Mouse (Mus musculus): Measurements from ENCODE around the gene Spp2.

Gene Spp2

DNA sequence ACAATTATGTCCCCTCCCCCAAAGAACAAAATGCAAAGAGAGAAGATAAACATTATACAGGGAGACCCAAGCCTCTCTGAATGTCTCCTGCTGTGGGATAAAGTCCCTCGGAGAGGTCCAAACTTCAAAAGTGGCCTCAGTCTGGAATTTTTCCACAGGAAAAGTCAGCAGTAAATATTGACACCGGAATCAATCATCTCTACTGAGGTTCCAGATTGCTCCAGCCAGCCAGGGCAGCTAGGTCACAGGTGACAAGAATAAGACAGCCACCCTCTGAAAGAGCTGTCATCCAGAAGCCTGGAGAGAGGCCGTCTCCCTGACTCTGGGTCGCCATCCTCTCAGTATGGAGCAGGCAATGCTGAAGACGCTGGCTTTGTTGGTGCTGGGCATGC, at the start of gene Spp2:
Gene Spp2, plus strand, starts transcription at position 155 of the 392 bp plus-strand sequence.
- DNase-seq (ENCODE audit: low read depth, low spot score), result no peak

DNA sequence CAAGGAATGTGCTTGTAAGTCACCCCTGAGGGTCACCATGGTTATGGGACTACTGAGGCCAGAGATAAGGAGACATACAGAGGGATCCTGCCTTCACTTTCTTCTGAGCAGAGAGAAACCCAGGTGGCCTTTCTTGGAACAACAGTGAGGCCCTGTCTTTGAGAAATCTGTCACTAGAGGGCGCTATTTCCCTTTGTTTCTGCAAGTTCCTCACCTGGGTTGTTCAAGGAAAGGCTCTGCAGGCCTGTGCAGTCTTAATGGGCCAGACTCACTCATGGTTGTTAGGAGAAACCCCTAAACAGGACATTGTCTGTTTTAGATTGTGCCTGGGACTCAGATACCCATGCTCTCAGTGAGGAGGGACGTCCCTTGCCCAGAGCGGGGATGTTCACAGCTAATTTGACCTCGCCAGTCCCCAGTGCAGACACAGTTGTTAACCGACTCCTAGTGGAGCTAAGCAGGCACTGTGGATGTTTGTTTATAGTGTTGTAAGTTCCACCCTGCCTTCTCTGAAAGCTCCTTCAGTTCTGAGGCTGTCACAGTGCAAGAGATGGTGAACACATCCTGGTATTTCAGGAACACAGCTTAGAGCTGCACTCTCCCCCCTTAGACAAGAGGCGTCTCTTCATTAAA, 49.2 kb upstream of the Spp2 start:
- DNase-seq (ENCODE audit: low read depth, low spot score), result peak; percentile 90

DNA sequence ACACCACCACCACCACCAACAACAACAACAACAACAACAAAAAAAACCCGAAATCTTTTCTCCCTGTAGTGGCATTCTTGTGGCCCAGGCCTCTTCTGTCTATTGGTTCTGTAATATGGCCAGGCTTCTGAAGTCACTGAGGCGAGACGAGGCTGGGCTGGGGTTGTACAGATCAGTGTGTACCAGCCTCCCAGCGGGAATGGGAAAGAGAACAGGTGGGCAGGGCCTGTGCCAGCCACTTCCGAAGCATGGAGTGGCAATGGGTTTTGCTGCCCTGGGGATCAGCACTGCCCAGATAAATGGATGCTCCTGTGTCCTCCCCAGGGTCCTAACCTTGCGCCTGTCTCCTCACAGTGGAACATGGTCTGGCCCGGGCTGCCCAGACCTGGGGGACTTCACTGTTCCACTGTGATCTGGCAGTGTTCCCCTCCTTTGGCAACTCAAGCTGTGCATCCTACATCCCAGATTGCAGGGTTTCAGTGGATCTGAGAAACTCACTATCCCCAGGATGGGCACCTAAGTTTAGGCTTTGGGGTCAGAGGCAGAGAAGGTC, 48.6 kb upstream of the Spp2 start:
- DNase-seq (ENCODE audit: low read depth, low spot score), result no peak

DNA sequence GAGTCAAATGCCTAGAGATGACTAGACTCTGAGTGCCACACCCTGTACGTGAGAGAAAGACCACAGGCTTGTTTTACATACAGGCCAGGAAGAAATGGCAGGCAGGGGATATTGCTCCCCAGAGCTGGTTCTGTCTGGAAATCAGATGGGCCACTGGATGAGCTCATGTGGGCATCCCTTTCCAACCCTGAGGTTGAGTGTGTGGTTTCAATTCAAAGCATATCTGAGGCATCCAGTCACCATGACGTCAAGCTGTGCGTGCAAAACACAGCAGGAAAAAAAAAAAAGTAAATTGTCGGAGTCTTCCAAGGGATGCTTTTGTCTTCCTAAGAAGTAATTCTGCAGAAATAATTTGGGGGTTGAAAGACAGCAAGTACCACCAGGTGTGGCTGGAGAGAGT, 45.7 kb upstream of the Spp2 start:
- no peak for DNase-seq (ENCODE audit: low read depth, low spot score)

DNA sequence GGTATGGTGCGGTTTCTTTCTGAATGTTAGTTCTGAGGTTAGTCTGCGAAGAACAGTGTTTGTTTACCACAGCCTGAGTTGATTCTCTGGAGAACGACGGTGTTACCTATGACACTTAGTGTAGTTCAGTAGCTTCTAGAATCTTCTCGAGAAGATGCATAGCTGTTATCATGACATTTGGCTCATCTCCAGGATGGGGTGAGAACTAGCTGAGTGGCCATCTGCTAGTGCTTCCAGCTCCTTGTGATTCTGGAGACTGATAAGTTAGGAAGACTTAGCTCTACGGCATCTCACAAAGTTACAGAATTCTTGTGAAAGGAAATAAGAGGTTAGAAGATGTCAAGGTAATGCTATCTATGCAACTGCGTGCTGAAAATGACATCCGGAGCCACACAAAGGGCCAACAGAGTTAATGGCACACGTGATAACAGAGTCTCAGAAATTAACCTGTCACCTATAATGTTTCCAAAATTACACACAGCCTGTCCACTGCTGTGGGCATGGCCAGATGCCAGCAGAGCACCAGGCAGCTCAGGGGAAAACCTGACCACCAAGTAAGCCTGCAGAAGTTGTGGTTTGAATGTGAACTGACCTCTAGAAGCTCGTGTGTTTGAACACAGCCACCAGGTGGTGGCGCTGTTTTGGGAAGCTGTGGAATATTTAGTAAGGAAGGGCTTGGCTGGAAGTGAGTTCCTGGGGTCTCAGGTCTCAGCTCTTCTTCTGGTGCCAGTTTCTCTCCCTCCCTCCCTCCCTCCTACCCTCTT, 39.7 kb upstream of the Spp2 start:
- no peak for DNase-seq (ENCODE audit: low read depth, low spot score)

DNA sequence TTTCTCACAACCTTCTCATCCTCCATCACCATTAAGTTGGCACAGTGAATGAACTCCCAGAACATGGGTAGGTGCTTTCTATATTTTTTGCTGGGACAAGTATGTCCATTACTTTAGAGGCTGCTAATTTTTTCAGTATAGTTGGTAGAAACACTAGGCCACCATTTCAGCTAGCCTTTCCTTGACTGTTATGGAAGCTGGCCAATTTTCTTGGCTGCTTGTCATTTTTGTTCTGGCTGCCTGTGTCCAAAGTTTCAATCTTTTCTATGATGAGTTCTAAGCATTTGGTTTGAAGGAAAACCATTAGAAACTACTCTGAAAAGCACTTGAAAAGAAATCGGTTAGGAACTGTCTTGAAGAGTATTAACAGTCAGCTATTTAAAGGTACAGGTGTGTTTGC, 28.3 kb upstream of the Spp2 start:
- no peak for DNase-seq (ENCODE audit: low read depth, low spot score)

DNA sequence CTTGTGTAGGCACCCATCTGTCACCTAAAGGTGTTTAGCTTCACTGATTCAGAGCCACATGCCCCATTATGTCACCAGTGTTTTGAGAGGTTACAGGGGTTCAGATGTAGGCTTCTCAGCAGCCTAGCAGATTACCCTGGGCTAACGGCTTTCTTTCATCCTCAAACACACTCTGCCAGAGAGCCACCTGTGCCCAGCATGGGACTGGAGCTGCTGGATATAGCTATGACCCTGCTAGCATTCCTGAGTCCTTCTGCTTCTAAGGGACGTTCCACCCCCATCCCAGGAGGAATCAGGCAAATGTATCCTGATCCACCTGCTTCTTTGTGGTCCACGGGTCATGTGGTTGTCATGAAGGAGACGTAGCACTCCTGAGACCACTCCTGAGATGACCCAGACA, 15.1 kb upstream of the Spp2 start:
- DNase-seq (ENCODE audit: low read depth, low spot score), result no peak

DNA sequence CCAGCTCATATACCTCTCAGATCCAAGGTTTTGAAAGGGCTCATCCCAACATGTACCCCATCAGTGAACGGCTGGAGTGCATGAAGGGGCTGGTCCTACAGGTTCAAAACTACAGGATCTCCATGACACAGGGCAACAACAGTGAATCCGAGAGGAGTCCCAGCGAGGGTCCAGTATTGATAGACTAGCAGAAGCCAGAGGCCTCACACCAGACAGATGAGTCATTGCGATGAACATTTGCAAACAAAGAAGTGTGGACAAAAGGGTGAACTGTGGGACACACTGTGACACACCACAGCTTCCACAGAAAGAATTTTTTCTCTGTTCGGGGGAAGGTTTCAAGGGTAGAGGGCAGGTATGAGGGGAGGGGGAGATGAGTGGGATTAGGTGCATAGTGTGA, 13.4 kb upstream of the Spp2 start:
- no peak for DNase-seq (ENCODE audit: low read depth, low spot score)

DNA sequence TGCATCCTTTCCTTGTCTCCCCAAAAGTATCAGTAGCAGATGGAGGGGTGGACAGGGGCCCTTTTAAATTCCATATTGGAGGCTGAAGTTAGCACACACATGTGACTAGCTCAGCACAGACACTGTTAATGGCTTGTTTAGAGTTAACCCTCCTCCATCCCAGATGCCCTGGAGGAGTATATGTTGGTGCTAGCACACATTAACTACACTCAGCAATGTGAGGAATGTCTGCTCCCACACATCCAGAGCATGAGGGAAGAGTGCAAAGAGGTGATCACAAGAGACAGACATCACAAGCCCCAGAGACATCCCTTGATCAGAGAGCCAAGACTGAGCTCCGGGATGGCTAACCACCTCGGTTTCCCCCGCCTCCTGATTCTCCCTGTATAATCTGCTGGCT, 3.4 kb upstream of the Spp2 start:
- DNase-seq (ENCODE audit: low read depth, low spot score), result peak; percentile 19

DNA sequence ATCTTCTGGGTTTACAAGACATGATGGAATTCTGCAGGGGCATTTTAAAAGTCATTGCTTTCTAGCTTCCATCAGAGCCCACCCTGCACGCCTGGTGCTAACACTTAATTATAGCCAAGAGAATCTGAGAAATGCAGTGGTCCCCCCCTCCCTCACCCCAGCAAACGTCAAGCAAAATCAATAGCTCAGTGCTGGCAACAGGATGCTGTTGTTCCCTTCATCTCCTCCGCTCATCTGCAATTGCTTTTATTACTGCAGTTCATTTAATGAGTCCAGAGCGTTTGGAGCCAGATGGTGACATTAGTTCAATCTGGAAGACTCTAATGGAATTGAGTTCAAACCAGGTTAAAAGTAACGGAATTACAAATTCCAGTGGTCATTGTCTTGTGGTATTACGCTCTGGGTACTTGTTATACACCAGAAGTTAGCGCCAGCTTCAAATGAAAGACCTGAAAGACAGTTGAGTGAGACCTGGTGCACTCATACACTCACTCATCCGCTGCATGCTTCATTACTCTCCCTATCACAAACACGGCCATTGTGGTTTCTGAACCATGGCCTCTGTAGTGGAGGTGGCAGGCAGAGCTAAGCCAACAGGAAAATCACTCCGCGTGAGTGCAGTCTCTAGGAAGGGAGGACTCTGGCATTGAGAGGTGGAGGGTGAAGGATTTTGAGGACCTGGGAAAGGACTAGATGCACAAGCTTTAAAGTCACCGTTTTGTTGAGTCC, 519 bp upstream of the Spp2 start:
- DNase-seq (ENCODE audit: low read depth, low spot score), result peak; percentile 29

DNA sequence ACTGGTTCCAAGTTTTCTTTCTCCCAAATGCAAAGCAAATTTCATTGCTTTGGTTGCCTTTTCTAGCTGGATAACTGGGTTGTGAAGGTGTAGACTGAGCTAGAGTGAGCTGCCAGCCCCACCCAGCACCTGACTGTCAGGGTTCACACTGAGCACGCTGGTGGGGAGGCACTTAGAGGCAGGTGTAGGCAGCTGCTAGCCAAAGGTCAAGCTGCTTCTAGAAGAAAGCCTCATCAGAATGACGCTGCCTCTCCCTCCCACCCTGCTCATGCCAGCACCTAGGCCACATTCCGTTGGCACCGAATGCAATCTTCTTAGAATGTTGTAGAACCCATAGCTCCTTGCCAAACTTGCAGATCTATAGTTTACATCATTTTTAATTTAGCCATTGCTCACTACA, 1.6 kb downstream of the Spp2 start:
- DNase-seq (ENCODE audit: low read depth, low spot score), result no peak

DNA sequence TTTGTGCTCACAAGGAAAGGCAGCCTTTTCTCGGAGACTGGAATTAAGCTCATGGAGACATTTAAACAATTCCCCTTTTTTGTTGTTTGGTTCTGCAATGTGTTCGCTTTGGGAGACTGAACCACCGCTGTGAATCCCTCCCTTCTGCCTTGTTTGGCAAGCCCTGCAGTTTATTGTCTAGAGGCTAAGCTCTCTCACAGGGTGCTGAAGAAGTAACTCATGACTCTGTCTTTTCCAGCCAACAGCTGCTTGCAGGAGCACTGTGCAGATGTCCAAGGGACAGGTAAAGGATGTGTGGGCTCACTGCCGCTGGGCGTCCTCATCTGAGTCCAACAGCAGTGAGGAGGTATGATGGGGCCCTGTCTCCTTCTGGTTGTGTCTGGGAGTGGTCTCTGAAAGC, 5.3 kb downstream of the Spp2 start:
- DNase-seq (ENCODE audit: low read depth, low spot score), result no peak

DNA sequence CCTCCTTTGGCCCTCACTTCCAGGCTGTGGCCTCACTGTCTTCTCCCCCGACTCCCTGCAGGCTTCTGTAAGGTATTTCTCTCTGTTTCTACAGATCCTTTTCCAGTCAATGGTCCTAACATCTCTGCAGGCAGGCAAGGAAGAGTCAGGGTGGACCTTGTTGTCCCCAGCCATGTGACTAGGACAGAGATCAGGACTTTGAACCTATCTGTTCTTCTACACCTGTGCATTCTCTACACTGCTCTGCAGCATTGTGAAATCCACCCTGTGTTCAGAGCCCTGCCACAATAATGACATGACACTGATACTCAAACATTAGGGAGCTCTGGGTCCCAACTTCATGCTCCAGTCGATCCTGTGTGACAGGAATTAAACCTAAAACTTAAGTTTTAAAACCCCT, 12.2 kb downstream of the Spp2 start:
- no peak for DNase-seq (ENCODE audit: low read depth, low spot score)

DNA sequence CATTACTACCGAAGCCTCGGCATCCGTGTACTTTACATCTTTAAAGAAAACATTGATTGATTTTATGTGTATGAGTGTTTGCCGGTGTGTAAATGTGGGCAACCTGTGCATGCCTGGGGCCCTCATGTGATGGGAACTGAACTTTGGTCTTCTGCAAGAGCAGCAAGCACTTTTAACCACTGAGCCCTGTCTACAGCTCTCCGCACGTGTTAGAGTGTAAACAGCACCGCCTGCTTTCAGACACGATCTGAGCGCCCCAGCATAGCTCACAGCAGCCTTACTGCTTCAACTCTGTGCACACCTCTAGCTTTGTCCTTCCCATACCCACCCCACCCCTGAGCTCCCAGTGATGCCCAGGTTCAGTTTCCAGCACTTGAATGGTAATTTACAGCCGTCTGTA, 15.3 kb downstream of the Spp2 start:
- no peak for DNase-seq (ENCODE audit: low read depth, low spot score)

DNA sequence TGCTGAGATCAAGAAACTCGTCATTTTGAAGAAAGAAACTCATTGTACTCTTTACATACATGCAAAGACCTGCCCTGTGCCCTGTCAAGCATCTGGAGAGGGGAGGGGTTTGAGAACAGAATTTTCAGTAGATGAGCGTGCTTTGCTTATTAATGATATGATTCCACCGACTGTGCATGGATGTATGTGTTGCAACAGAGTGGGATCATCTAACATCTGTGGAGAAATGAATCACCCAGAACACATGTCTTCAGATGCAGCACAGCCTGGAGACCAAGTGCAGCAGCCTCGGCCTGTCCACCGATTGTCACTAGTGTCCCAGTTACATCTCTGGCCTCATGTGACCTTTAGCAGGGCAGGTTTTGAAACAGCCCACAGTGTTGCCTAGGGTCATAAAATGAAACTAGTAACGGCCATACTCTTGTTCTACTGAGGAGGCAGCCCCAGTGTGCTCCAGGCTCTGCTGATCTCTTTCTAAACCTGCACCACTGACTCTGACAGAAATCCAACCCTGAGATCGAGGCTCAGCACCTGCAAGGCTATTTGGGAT, 16.2 kb downstream of the Spp2 start:
- DNase-seq (ENCODE audit: low read depth, low spot score), result no peak

DNA sequence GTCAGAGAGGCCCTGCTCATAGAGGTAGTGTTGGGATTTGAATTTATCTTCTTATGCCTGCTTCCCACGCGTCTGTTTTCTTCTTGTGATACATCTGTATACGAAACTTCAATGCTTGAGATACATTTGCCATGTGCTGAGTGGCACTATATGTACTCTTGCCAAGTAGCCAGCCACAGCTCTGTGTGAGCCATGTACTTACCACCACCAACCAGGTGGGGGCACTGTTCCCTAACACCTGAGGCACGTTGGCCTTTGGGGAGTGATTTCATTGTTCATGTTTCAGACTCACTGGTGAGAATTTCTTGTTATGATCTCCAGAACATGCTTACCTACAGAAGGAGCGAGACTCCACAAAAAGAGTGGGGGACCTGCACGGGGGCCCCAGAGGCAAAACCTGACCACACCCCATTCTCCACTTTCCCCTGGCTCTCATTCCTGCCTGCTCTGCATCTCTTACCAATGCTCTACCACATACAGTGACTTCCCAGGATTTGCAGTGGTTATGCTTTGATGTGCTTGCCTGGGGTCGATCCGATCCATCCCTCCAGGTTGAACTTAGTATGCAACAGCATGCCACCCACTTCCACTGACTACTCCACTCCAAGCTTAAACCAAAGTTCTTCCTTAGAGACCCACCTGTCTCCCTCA, 18.0 kb downstream of the Spp2 start:
- DNase-seq (ENCODE audit: low read depth, low spot score), result peak; percentile 84

DNA sequence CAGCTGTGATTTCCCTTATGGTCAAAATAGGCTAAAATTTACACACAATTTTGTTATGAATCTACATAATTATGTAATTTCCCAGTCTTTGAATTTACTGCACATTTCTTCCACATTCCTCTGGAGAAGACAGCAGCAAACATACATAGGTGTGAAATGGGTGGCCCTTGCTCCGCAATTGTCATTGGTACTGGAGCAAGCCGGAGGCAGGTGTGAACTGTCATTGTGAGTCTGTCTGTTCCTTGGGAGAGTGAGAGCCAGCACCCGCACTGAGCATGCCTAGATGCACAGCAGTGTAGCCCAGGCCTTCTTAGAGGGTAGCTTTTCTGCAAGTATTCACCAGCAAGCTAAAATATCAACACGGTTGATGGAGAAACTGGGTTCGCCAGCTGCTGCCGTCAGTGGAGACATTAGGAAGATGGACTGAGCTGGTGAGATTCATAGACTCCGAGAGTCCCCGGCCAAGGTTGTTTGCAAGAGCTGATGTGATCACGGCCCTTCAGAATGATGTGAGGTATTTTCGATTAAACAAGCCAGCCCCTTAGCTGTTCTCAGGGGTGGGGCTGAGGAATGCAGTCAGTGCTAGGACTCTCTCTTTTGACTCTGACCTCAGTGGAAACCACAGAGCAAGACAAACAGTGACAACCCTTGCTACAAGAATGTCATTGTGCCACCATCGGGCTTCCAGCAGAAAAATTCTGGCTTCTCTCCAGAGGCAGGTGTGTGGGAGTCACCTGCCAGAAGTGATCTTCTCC, 21.4 kb downstream of the Spp2 start:
- DNase-seq (ENCODE audit: low read depth, low spot score), result no peak

DNA sequence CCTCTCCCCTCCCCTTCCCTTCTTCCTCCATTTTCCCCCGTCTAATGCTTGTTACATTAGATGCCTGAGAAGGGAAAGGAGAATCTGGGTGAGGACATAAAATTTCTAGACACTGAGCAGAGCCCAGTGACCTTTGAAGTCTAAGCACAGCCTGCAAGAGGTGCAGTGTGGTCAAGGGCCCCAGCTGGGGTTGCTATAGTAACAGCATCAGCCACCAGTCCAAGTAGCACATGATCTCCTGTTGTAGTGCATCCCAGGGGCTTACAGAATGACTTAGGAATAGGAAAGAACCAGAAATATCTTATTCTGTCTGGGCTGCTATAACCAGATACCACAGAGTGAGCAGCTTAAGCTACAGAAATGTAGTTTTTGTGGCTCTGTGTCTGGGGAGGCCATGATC, 22.7 kb downstream of the Spp2 start:
- peak; percentile 22 for DNase-seq (ENCODE audit: low read depth, low spot score)

DNA sequence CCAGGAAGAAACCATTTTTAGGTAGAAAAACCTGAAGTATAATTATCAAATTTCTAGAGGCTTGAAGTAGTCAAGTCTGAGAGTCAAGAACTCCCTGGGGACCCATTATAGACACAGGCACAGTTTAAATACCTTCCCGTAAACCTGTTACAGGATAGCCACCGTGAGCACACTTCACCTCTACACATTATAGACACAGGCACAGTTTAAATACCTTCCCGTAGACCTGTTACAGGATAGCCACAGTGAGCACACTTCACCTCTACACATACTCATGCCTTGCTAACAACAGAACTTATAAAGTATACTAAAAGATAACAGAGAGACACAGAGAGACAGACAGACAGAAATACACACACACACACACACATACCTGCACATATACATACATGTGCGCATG, 24.5 kb downstream of the Spp2 start:
- no peak for DNase-seq (ENCODE audit: low read depth, low spot score)

DNA sequence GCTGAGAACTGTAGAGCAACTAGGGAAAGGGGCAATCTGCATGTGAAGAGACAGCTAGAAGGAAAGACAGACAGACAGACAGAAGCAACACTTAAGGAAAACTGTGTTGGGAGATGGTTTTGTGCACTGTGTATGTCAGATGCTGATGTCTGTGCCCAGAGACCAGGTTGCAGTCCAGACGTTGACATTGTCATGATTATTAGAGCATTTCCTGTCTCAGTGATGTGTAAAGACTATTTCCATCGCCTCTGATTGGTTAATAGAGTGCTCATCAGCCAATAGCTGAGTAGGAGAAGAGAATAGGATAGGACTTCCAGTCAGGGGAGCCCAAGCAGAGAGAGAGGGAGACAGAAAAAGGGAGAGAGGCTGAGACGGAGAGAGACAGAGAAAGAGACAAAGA, 25.8 kb downstream of the Spp2 start:
- no peak for DNase-seq (ENCODE audit: low read depth, low spot score)
